In the genomic region with DNA sequence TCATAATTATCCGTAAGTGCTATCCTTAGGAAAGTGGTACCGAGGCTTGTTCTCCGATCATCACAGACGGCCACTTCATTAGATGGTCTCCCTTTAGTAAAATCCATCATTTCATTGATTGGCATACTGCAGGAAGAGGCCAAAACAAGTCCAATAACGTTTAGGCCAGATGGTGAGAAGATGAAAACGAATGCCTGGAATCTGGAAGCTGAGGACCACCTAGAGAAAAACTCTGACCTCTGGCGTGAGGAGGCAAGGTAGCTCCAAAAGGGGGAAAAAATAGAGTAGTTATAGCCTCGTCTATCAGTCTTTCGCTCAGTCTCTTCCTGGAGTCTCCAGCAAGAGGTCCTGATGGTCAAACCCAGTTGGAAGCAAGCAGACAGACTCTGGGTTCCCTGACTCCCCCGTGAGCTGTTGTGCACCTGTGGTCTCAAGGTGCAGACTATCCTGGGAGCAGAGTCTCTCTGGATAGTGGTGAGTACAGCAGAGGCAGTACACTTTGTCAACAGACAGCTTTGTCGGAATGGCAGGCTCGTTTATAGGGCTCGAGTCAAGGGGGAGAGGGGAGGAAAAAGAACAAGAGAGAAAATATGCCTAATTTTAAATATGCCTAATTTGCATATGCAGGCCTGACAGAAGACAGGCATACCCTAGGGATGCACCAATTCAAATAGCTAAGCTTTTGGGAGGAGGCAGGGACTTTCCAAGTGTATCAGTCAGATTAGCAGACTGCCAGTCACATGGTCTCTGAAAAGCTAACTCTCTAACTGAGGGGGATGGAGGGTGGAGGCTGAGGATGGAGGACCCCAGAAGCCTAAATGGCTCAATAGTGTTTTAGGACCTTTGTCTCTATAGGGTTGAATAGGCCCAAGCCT, we compare ENCODE assay signal across 27 mouse cellular contexts.
DNase-seq lines count a peak whose midpoint lies in the region; ATAC-seq and TF ChIP-seq lines count a peak whose summit lies in the region.
"Had no signal": no experiment of that assay in that cellular context is flagged by ENCODE, and none has a peak within 500 bp of the region (broad histone marks: within the 10 kb centered on the region; RNA-seq: fewer than 3 reads in every experiment).

No protein-coding gene starts in this region.

- H3K27ac ChIP-seq in forebrain, embryonic 11.5 days (ENCODE audit: low read depth, low read length): no peak overlapping the region
- H3K27ac ChIP-seq in forebrain, embryonic 10.5 days: no peak overlapping the region
- peak overlapping the region; percentile 12; the same call in 1 of the 2 replicates for H3K27ac ChIP-seq in spleen, adult 2 months (ENCODE audit: insufficient read depth, low read length)
- H3K27ac ChIP-seq: embryonic facial prominence, embryonic 13.5 days; forebrain, embryonic 12.5 days; hindbrain, postnatal 0 days; left cerebral cortex, adult 2 months; limb, embryonic 13.5 days; liver, embryonic 14.5 days; midbrain, embryonic 12.5 days; neural tube, embryonic 13.5 days had no signal

- no peak overlapping the region for H3K4me2 ChIP-seq in forebrain, embryonic 11.5 days (ENCODE audit: low read depth, low read length, severe bottlenecking)
- H3K4me2 ChIP-seq: embryonic facial prominence, embryonic 13.5 days; forebrain, embryonic 12.5 days; limb, embryonic 13.5 days; lung, embryonic 14.5 days; midbrain, embryonic 12.5 days; neural tube, embryonic 13.5 days had no signal

- H3K4me1 ChIP-seq in forebrain, embryonic 11.5 days (replicated peaks; ENCODE audit: control insufficient read depth, insufficient read depth, low read length): no peaks in the 10 kb centered on the region
- no peaks in the 10 kb centered on the region for H3K4me1 ChIP-seq in forebrain, embryonic 10.5 days
- H3K4me1 ChIP-seq in spleen, adult 2 months (ENCODE audit: control insufficient read depth, insufficient read depth, insufficient read length): peaks cover 17% of the 10 kb centered on the region; the same call in 1 of the 2 replicates
- H3K4me1 ChIP-seq: embryonic facial prominence, embryonic 13.5 days; forebrain, embryonic 12.5 days; limb, embryonic 13.5 days; midbrain, embryonic 12.5 days; neural tube, embryonic 13.5 days had no signal

- WGBS in forebrain, embryonic 11.5 days: 92% methylated on average over 13 of the region's 13 CpGs
- WGBS in forebrain, embryonic 10.5 days: 92% methylated on average over 13 of the region's 13 CpGs
- WGBS in spleen, adult 2 months: 89% methylated on average over 13 of the region's 13 CpGs

- H3K4me3 ChIP-seq in forebrain, embryonic 11.5 days (ENCODE audit: low read depth, low read length): no peak overlapping the region
- H3K4me3 ChIP-seq in forebrain, embryonic 10.5 days: no peak overlapping the region
- no peak overlapping the region for H3K4me3 ChIP-seq in spleen, adult 2 months (ENCODE audit: extremely low read depth, insufficient read depth, insufficient read length)
- H3K4me3 ChIP-seq: embryonic facial prominence, embryonic 13.5 days; forebrain, embryonic 12.5 days; left cerebral cortex, adult 2 months; limb, embryonic 13.5 days; midbrain, embryonic 12.5 days; neural tube, embryonic 13.5 days had no signal

- no peaks in the 10 kb centered on the region for H3K36me3 ChIP-seq in forebrain, embryonic 11.5 days (ENCODE audit: control insufficient read depth, insufficient read depth, low read length)
- H3K36me3 ChIP-seq in forebrain, embryonic 10.5 days (replicated peaks): no peaks in the 10 kb centered on the region
- H3K36me3 ChIP-seq in spleen, adult 2 months (ENCODE audit: control insufficient read depth, insufficient read depth, low read length): no peaks in the 10 kb centered on the region
- H3K36me3 ChIP-seq in splenic B cell, adult 2 months (ENCODE audit: control insufficient read depth, insufficient read depth, low read length, poor library complexity, severe bottlenecking): no peaks in the 10 kb centered on the region
- H3K36me3 ChIP-seq: embryonic facial prominence, embryonic 13.5 days; forebrain, embryonic 12.5 days; limb, embryonic 13.5 days; midbrain, embryonic 12.5 days; neural tube, embryonic 13.5 days had no signal

- H3K27me3 ChIP-seq in forebrain, embryonic 11.5 days (ENCODE audit: control insufficient read depth, insufficient read depth, low read length): no peaks in the 10 kb centered on the region
- no peaks in the 10 kb centered on the region for H3K27me3 ChIP-seq in forebrain, embryonic 10.5 days (ENCODE audit: poor library complexity, severe bottlenecking)
- H3K27me3 ChIP-seq in spleen, adult 2 months (ENCODE audit: control insufficient read depth, insufficient read depth, low read length): no peaks in the 10 kb centered on the region
- H3K27me3 ChIP-seq in splenic B cell, adult 2 months (ENCODE audit: control insufficient read depth, insufficient read depth, low read length, poor library complexity, severe bottlenecking): no peaks in the 10 kb centered on the region
- H3K27me3 ChIP-seq: embryonic facial prominence, embryonic 13.5 days; forebrain, embryonic 12.5 days; limb, embryonic 13.5 days; midbrain, embryonic 12.5 days; neural tube, embryonic 13.5 days had no signal

- no peak for DNase-seq in forebrain, embryonic 11.5 days (ENCODE audit: low spot score)
- DNase-seq in forebrain, embryonic 10.5 days (ENCODE audit: extremely low spot score, low spot score): no peak
- DNase-seq in spleen, adult 2 months (ENCODE audit: low read depth in 1 of 2, low spot score in 2 of 2): peak; percentile 4 to 28
- DNase-seq in spleen, postnatal 14 days (ENCODE audit: low spot score in 2 of 2): no peak
- peak; percentile 78 for DNase-seq in splenic B cell, adult 2 months (ENCODE audit: low read depth, low spot score)
- DNase-seq in layer of hippocampus, adult 11-12 months (ENCODE audit: low spot score): no peak
- DNase-seq in thymus, postnatal 0 days (ENCODE audit: low spot score): no peak
- DNase-seq: adrenal gland, postnatal 14 days; cerebellum, adult 11-12 months; cerebellum, postnatal 10 days; forebrain, postnatal 0 days; gastrocnemius, postnatal 10 days; kidney, adult 9 months; kidney, postnatal 10 days; lung, embryonic 14.5 days; lung, postnatal 14 days; thymus, adult 2 months; thymus, postnatal 4 days had no signal

- no peak for TF ChIP-seq CTCF in spleen, adult 2 months (IDR thresholded peaks at IDR 0.05; ENCODE audit: extremely low read depth, insufficient read depth, insufficient read length, insufficient replicate concordance)

- no peak overlapping the region for H3K9ac ChIP-seq in forebrain, embryonic 11.5 days (ENCODE audit: low read length)
- H3K9ac ChIP-seq: embryonic facial prominence, embryonic 13.5 days; forebrain, embryonic 12.5 days; forebrain, postnatal 0 days; limb, embryonic 13.5 days; liver, embryonic 14.5 days; lung, embryonic 14.5 days; midbrain, embryonic 12.5 days; neural tube, embryonic 13.5 days had no signal

- TF ChIP-seq POLR2A in spleen, adult 2 months (IDR thresholded peaks at IDR 0.05; ENCODE audit: low read depth, low read length): no peak

- H3K9me3 ChIP-seq in forebrain, embryonic 11.5 days (ENCODE audit: control insufficient read depth, low read length): peaks cover 7% of the 10 kb centered on the region
- peaks cover 19% of the 10 kb centered on the region for H3K9me3 ChIP-seq in forebrain, embryonic 10.5 days

- 0 out of 2 replicates have a peak, but pooled peaks have one; percentile 15 for ATAC-seq in forebrain, embryonic 11.5 days (replicated peaks; ENCODE audit: low FRiP score)
- ATAC-seq in activated CD4-positive, CD25-positive, alpha-beta regulatory T cell, adult 4 months: peak; percentile 38
- ATAC-seq: forebrain, postnatal 0 days; hindbrain, postnatal 0 days had no signal

Comparison
In these comparisons a context has a peak if more than half of its experiments do, and no peak if none do; other contexts are left out.
1. DNase-seq: peak in spleen, adult 2 months (2 of 2) and splenic B cell, adult 2 months (single experiment); none in forebrain, embryonic 11.5 days (single experiment), forebrain, embryonic 10.5 days (single experiment), spleen, postnatal 14 days (0 of 2), layer of hippocampus, adult 11-12 months (single experiment) and thymus, postnatal 0 days (single experiment).